Mouse (Mus musculus) brain, embryonic 14.5 days (tissue): ENCODE data around the gene 1700023F06Rik.

ENCODE experiments used
- CTCF ChIP-seq: fragments of 200-500 bp; IDR thresholded peaks from 2 replicates; pipeline ENCODE4 v1.5.1; 2012; ENCODE audit warnings: inconsistent platforms, mild to moderate bottlenecking, moderate library complexity, borderline replicate concordance; ENCODE audit not compliant: insufficient read depth, insufficient read length; ENCODE audit errors: extremely low read depth
- POLR2A ChIP-seq: fragments of 200-500 bp; IDR thresholded peaks from 2 replicates; pipeline ENCODE4 v1.6.1; 2012; ENCODE audit warnings: mild to moderate bottlenecking, inconsistent platforms, borderline replicate concordance; ENCODE audit not compliant: poor library complexity, insufficient read depth, insufficient read length, severe bottlenecking; ENCODE audit errors: extremely low read depth

DNA sequence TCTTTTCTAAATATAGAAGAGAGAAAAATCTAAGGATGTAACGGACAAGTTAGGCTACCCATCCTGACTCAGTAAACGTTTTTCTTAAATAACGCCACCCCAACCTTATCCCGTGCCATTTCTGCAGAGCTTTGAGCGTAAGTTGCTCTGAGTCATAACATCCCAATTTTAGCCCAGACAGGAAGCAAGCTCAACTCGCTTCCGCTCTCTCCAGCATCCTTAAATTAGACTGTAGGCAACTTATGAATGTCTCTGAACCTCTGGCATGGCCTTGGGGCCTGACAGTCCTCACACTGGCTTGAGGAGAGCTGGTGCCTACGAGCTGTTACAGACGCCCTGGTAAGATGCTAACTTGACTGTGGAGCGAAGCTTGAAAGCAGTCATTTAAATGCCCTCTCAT lies 15.1 kb upstream of the 1700023F06Rik start:
- TF ChIP-seq POLR2A (no peak), CTCF (no peak)
